Mouse (Mus musculus) thymus, adult 2 months (tissue): Measurements from ENCODE around the gene Gm5414. TPM values are rescaled to one million over a fixed set of nuclear protein-coding genes. Genes with fewer than 3 reads are reported as not detected.
A peak's percentile ranks its signal among the peaks of the same experiment; 100 is the strongest.

Source experiments
- DNase-seq: peaks from one replicate; pipeline ENCODE4 v3.0.0; 2021
- H3K27ac ChIP-seq: fragments of 200-500 bp; 2 replicates; pipeline ENCODE4 v1.5.1; 2012; ENCODE audit warnings: low read length, control low read depth; ENCODE audit not compliant: control insufficient read depth, insufficient read depth
- H3K27me3 ChIP-seq: fragments of 200-500 bp; 2 replicates; pipeline ENCODE4 v1.6.1; 2012; ENCODE audit warnings: mild to moderate bottlenecking, low read length, moderate library complexity, mixed read lengths; ENCODE audit not compliant: control insufficient read depth, insufficient read depth
- H3K36me3 ChIP-seq: fragments of 200-500 bp; 2 replicates; pipeline ENCODE4 v1.6.1; 2012; ENCODE audit warnings: mild to moderate bottlenecking, low read length, moderate library complexity; ENCODE audit not compliant: control insufficient read depth, insufficient read depth
- H3K4me1 ChIP-seq: fragments of 200-500 bp; replicated peaks from 2 replicates; pipeline ENCODE4 v1.6.1; 2012; ENCODE audit warnings: low read length; ENCODE audit not compliant: control insufficient read depth, insufficient read depth
- H3K4me3 ChIP-seq: fragments of 200-500 bp; 2 replicates; pipeline ENCODE4 v1.5.1; 2012; ENCODE audit warnings: mild to moderate bottlenecking, low read length, control low read depth, moderate library complexity; ENCODE audit not compliant: control insufficient read depth, insufficient read depth
- CTCF ChIP-seq: fragments of 200-500 bp; IDR thresholded peaks from 2 replicates; pipeline ENCODE4 v1.5.1; 2012; ENCODE audit warnings: mild to moderate bottlenecking, control low read depth, low read length, moderate library complexity, borderline replicate concordance; ENCODE audit not compliant: control insufficient read depth, poor library complexity, insufficient read depth; ENCODE audit errors: extremely low read depth
- POLR2A ChIP-seq: fragments of 200-500 bp; IDR thresholded peaks from 2 replicates; pipeline ENCODE4 v1.6.1; 2012; ENCODE audit warnings: mild to moderate bottlenecking, low read length, control low read depth, moderate library complexity; ENCODE audit not compliant: control insufficient read depth, poor library complexity, insufficient read depth; ENCODE audit errors: extremely low read depth
- WGBS: fragments of 180-500 bp; shearing (Covaris S2); methylation state at CpG from one replicate; pipeline ENCODE4 v1.1.7; 2018; 5-methylcytosine and 5-hydroxymethylcytosine counted together
- polyA plus RNA-seq: library from polyadenylated mRNA; depleted of rRNA; stranded (reverse); fragments of >200 nt; gene quantifications from 2 replicates; pipeline ENCODE4 v1.2.3, GENCODE M21; 2012; rRNA removed

The Gm5414 gene
- polyA plus RNA-seq = not detected in 2 replicates

DNA sequence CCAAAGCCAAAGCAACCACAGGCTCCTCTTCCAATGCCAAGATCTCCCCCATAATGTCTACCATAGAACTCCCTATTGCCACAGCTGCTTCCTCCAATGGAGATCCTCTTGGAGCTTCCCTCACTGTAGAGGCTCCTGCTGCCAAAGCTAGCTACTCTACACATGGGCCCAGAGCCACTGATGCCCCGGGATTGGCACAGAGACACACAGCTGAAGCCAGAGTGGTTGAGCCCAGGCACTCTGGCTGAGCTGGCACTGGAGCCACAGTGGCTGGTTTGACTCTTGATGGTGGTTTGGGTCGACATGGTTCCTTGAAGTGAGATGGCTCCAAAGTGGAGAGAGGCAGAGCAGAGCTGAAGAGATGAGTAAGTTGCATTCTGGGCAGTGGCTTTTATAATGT lies at the start of gene Gm5414:
Gene Gm5414, minus strand, starts transcription at position 305 of the 400 bp plus-strand sequence.
- Histone ChIP-seq H3K4me3 (no peak within 1 kb of the TSS), H3K4me1 (no peaks in the 10 kb centered on the region), H3K36me3 (no peaks in the 10 kb centered on the region), H3K27me3 (no peaks in the 10 kb centered on the region), H3K27ac (no peak within 1 kb of the TSS)
- 79% methylated on average over 2 of the region's 2 CpGs for WGBS
- DNase-seq = no peak
- no peak for TF ChIP-seq CTCF

- H3K27me3 ChIP-seq = no peaks in the 10 kb centered on the region
- H3K4me1 ChIP-seq = no peaks in the 10 kb centered on the region
- 77% methylated on average over 1 of the region's 1 CpGs for WGBS
- TF ChIP-seq POLR2A (no peak), CTCF (no peak)
- H3K36me3 ChIP-seq = no peaks in the 10 kb centered on the region
- no peak overlapping the region for H3K4me3 ChIP-seq
- DNase-seq = no peak
- H3K27ac ChIP-seq = no peak overlapping the region
Observed at GRCm38 (mm10) chr15:101675978-101676377, 48.0 kb upstream of the Gm5414 start.

GRCm38 (mm10) chr15:101652736-101653265 lies 24.8 kb upstream of the Gm5414 start:
- TF ChIP-seq CTCF = no peak
- no peak for TF ChIP-seq POLR2A
- WGBS = 94% methylated on average over 5 of the region's 5 CpGs
- no peaks in the 10 kb centered on the region for H3K36me3 ChIP-seq
- DNase-seq = no peak
- no peak overlapping the region for H3K27ac ChIP-seq
- H3K4me1 ChIP-seq = no peaks in the 10 kb centered on the region
- H3K27me3 ChIP-seq = no peaks in the 10 kb centered on the region
- no peak overlapping the region for H3K4me3 ChIP-seq

DNA sequence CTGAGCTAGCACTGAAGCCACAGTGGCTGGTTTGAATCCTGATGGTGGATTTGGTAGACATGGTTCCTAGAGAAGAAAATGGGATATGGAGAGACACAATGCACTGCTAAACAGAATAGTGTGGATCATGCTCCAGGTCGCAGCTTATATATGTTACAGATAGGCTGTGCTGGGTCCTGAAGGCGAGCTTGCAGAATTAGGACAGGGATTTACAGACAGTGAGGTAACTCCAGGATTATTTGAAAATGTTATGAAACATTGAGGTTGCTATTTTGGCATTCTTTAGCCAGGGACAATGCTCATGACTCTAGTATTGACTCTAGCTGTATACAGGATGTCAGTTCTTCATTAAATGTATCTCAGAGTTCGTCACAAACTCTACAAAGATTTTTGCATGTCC lies 19.3 kb upstream of the Gm5414 start, which contains the start of gene Gm5478:
Gene Gm5478, minus strand, starts transcription at position 101 of the 400 bp plus-strand sequence.
- TF ChIP-seq POLR2A (no peak), CTCF (no peak)
- Histone ChIP-seq H3K36me3 (no peaks in the 10 kb centered on the region), H3K27me3 (no peaks in the 10 kb centered on the region), H3K27ac (no peak within 1 kb of the TSS), H3K4me1 (no peaks in the 10 kb centered on the region), H3K4me3 (no peak within 1 kb of the TSS)
- no peak for DNase-seq
- 81% methylated on average over 3 of the region's 3 CpGs for WGBS

DNA sequence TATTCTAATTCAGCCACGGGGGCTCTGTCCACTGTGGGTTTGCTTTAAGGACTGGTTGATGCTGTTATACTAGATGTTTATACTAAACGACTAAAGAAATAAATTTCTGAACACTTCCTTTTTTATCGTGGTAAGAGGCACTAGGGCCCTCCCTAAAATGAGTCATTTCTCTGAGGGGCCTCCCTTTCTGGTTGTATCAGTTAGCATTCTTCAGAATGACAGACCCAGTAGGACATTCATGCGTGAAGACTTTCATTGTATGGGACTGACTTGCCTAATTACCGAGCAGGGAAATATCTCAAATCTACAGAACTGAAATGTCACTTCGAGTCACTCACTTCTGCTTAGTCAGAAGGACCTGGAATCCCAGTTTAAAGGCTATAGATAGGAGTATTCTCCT lies 28.9 kb downstream of the Gm5414 start:
- H3K4me1 ChIP-seq = no peaks in the 10 kb centered on the region
- H3K27ac ChIP-seq = no peak overlapping the region
- 47% methylated on average over 6 of the region's 6 CpGs for WGBS
- no peak for TF ChIP-seq POLR2A
- no peak for TF ChIP-seq CTCF
- H3K36me3 ChIP-seq = no peaks in the 10 kb centered on the region
- H3K4me3 ChIP-seq = no peak overlapping the region
- DNase-seq = no peak
- H3K27me3 ChIP-seq = no peaks in the 10 kb centered on the region

DNA sequence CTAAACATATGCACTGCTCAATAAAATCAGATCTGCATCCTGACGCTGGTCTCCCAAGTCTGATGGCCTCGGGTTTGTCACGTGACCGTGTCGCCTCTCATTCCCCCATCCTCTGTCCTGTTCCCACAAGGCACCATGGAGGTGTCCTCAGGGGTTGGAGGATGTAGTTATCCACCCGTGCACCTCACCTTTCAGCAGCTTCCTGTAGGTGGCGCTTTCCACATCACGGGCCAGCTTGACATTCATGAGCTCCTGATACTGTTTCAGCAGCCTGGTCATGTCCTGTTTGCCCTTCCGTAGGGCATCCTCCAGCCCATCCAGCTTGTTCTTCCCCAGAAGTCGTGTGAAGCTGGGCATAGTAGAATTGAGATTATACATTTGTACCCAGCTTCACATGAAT lies 39.8 kb downstream of the Gm5414 start:
- no peak overlapping the region for H3K27ac ChIP-seq
- H3K4me3 ChIP-seq = no peak overlapping the region
- no peaks in the 10 kb centered on the region for H3K36me3 ChIP-seq
- 82% methylated on average over 10 of the region's 10 CpGs for WGBS
- H3K27me3 ChIP-seq = no peaks in the 10 kb centered on the region
- TF ChIP-seq CTCF (no peak), POLR2A (no peak)
- no peaks in the 10 kb centered on the region for H3K4me1 ChIP-seq
- peak; percentile 3 for DNase-seq

DNA sequence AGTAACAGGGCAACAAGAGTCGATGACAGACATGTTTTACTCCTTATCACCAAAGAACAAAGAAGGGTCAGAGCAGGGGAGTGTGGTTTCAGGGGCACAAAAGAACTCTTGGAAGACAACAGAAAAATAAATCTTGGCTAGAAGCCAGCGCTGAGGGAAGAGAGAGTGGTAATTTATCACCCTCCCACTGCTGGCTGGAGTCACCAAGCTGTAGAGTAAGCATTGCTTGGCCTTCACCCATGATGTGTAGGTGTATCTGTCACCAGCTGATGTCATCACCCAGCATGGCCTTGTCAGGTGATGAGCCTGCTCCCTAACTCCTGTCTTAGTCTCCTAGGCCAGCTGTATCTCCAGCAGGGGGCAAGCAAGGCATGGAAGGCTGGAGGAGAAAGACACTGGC lies 43.5 kb downstream of the Gm5414 start:
- no peak for DNase-seq
- Histone ChIP-seq H3K4me1 (no peaks in the 10 kb centered on the region), H3K4me3 (no peak overlapping the region), H3K27me3 (no peaks in the 10 kb centered on the region), H3K27ac (no peak overlapping the region), H3K36me3 (no peaks in the 10 kb centered on the region)
- no peak for TF ChIP-seq POLR2A
- TF ChIP-seq CTCF = no peak
- 38% methylated on average over 2 of the region's 2 CpGs for WGBS
